Mouse (Mus musculus): ENCODE data around the gene Gstp3. TPM values are rescaled to one million over a fixed set of nuclear protein-coding genes. Genes with fewer than 3 reads are reported as not detected.
"Not testable (repeated sequence)": the region's sequence is repeated elsewhere in the genome, so short reads cannot be mapped to it uniquely, and the experiment has no call there.

The Gstp3 gene
- polyA plus RNA-seq, 1 experiment from 2014 or later, result not detected

- H3K4me2 ChIP-seq, result no peak overlapping the region
- no peak overlapping the region for H3K4me3 ChIP-seq (replicated peaks)
- no peak overlapping the region for H3K27ac ChIP-seq
- no peaks in the 10 kb centered on the region for H3K36me3 ChIP-seq (replicated peaks)
- WGBS, result 81% methylated on average over 8 of the region's 8 CpGs
- no peaks in the 10 kb centered on the region for H3K9me3 ChIP-seq
- H3K4me1 ChIP-seq, result no peaks in the 10 kb centered on the region
- ATAC-seq (ENCODE audit: low FRiP score), result no peak
- H3K27me3 ChIP-seq, result no peaks in the 10 kb centered on the region
- H3K9ac ChIP-seq, result no peak overlapping the region
Observed at GRCm38 (mm10) chr19:4070756-4071155, 11.4 kb upstream of the Gstp3 start.

GRCm38 (mm10) chr19:4070311-4070710, 10.9 kb upstream of the Gstp3 start:
- Histone ChIP-seq H3K9me3 (no peaks in the 10 kb centered on the region), H3K4me2 (no peak overlapping the region), H3K4me3 (replicated peaks) (no peak overlapping the region), H3K27ac (no peak overlapping the region), H3K27me3 (no peaks in the 10 kb centered on the region), H3K9ac (no peak overlapping the region), H3K4me1 (no peaks in the 10 kb centered on the region), H3K36me3 (replicated peaks) (no peaks in the 10 kb centered on the region)
- WGBS, result 78% methylated on average over 15 of the region's 15 CpGs
- ATAC-seq (ENCODE audit: low FRiP score), result no peak

DNA sequence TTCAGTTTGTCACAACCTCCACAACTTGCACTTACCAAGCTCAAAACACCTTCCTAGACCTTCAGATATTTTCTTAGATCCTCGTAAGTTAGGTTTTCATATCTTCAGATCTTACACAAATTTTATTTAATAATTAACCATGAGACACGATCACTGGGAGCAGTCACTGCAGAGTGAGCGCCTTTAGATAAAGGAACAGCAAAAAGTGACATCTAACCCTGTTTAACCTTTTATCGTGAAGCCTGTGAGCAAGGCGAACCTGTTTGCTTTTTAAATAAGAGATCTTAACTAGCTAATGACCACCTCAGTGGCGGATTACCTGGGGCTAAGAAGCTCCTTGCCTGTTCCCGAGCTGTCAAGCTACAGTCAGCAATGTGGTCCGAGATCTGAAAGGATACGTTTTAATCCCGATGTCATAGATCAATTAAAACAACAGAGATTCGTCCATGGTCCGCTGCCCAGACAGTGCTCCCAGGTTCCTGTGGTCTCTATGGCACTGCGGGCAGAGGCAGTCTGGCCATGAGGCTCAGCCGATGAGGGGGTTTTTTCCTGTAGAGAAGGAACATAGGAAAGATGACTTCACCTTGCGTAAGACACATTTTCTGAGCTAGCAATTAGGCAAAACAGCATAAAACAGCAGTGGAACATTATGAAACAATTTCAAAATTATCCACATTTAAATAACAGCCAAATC, 9.5 kb upstream of the Gstp3 start:
- Histone ChIP-seq H3K27ac (no peak overlapping the region), H3K9ac (no peak overlapping the region), H3K27me3 (no peaks in the 10 kb centered on the region), H3K36me3 (replicated peaks) (no peaks in the 10 kb centered on the region), H3K4me3 (replicated peaks) (no peak overlapping the region), H3K4me2 (no peak overlapping the region), H3K4me1 (no peaks in the 10 kb centered on the region), H3K9me3 (no peaks in the 10 kb centered on the region)
- 65% methylated on average over 15 of the region's 15 CpGs for WGBS
- no peak for ATAC-seq (ENCODE audit: low FRiP score)

DNA sequence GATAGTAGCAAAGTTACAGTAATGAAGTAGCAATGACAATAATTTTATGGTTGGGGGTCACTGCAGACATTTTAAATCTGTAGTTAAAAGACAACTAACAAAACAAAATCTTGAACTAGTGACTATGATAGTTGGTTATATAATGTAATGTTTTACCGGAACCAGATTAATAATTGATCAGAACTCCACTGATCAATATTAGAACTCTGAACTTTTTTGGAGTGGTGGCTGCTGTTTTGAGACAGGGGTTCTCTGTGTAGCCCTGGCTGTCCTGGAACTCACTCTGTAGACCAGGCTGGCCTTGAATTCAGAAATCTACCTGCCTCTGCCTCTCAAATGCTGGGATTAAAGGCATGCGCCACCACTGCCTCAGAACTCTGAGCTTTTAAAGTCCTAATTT, 8.9 kb upstream of the Gstp3 start:
- H3K9ac ChIP-seq; H3K36me3 ChIP-seq (replicated peaks); H3K9me3 ChIP-seq; H3K4me2 ChIP-seq; ATAC-seq (ENCODE audit: low FRiP score); H3K4me3 ChIP-seq (replicated peaks); H3K4me1 ChIP-seq; H3K27ac ChIP-seq; H3K27me3 ChIP-seq: not testable (repeated sequence)
- WGBS, result 95% methylated on average over 2 of the region's 2 CpGs

GRCm38 (mm10) chr19:4066877-4067276, 7.5 kb upstream of the Gstp3 start:
- no peak for ATAC-seq (ENCODE audit: low FRiP score)
- no peaks in the 10 kb centered on the region for H3K27me3 ChIP-seq

DNA sequence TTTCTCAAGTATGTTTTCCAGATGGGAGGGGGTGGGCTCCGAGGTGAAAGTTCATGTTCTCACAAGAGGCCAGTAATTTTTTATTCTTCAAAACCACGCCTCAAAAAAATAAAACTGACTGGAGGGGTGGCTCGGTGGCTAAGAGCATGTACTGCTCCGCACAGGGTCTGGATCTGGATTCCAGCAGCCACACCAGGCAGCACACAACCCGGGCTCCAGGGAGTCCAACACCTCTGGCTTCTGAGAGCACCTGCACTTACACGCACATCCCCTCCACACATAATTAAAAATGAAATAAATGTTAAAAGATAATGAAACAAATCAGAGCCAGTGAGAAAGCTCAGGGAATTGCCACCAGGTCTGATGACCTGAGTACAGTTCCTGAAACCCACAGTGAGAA, 6.9 kb upstream of the Gstp3 start:
- H3K4me3 ChIP-seq (replicated peaks), result no peak overlapping the region
- 84% methylated on average over 6 of the region's 6 CpGs for WGBS
- ATAC-seq (ENCODE audit: low FRiP score), result no peak

More at GRCm38 (mm10) chr19:4066877-4067276, 7.5 kb upstream of the Gstp3 start:
- Histone ChIP-seq H3K4me2 (no peak overlapping the region), H3K4me3 (replicated peaks) (no peak overlapping the region), H3K4me1 (no peaks in the 10 kb centered on the region), H3K9ac (no peak overlapping the region), H3K9me3 (no peaks in the 10 kb centered on the region), H3K27ac (no peak overlapping the region), H3K36me3 (replicated peaks) (no peaks in the 10 kb centered on the region)

DNA sequence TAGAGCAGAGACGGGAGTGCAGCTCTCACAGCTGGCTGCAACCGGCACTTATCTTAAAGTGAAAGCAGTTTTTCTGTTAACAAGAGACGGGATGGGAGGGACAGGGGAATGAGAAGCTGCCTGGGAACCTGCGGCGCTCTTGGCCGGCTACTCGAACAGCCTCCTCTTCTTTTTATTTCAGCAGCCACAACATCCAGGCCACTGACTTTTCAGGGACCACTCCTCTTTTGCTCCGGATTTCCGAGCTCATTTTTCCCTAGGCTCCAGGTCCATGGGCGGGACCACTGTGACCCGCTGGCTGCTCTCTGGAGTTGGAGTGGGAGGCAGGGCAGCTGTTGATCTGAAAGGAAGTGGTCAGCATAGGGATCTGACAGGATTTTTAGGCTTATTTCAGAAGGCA, 5.1 kb upstream of the Gstp3 start:
- not testable (repeated sequence) for H3K4me1 ChIP-seq; H3K27me3 ChIP-seq; ATAC-seq (ENCODE audit: low FRiP score); H3K9me3 ChIP-seq; H3K4me2 ChIP-seq; H3K4me3 ChIP-seq (replicated peaks); H3K9ac ChIP-seq; H3K36me3 ChIP-seq (replicated peaks); H3K27ac ChIP-seq
- 54% methylated on average over 3 of the region's 11 CpGs for WGBS

More for the DNA sequence above, 6.9 kb upstream of the Gstp3 start:
- Histone ChIP-seq H3K36me3 (replicated peaks) (no peaks in the 10 kb centered on the region), H3K4me2 (no peak overlapping the region), H3K9ac (no peak overlapping the region), H3K27ac (no peak overlapping the region), H3K4me1 (no peaks in the 10 kb centered on the region), H3K9me3 (no peaks in the 10 kb centered on the region), H3K27me3 (no peaks in the 10 kb centered on the region)

DNA sequence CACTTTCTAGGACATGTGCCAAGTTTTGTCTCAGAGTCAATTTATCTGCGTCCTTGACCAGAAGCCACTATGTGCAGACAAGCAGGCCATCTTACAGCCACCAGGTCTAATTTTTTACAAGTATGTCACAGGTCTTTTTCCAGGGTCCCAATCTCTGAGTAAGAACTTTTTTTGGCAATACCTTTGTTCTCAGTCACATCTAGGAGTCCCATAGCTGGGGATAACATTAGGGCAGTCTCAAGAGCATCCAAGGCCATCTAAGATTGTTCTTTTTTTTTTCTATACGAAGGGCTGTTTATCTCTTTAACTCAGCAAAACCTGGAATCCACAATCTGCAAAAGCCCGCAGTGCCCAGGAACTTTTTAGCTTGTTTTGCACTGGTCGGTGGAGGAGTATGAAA, 4.0 kb upstream of the Gstp3 start:
- WGBS, result 92% methylated on average over 3 of the region's 4 CpGs
- not testable (repeated sequence) for H3K9me3 ChIP-seq; H3K36me3 ChIP-seq (replicated peaks); H3K27me3 ChIP-seq; H3K9ac ChIP-seq; H3K4me2 ChIP-seq; ATAC-seq (ENCODE audit: low FRiP score); H3K4me1 ChIP-seq; H3K4me3 ChIP-seq (replicated peaks); H3K27ac ChIP-seq

- WGBS, result 83% methylated on average over 6 of the region's 6 CpGs
- no peaks in the 10 kb centered on the region for H3K4me1 ChIP-seq
- H3K9me3 ChIP-seq, result no peaks in the 10 kb centered on the region
- H3K4me2 ChIP-seq, result no peak overlapping the region
- no peak overlapping the region for H3K9ac ChIP-seq
- no peak overlapping the region for H3K4me3 ChIP-seq (replicated peaks)
- H3K27me3 ChIP-seq, result no peaks in the 10 kb centered on the region
- no peak overlapping the region for H3K27ac ChIP-seq
- no peaks in the 10 kb centered on the region for H3K36me3 ChIP-seq (replicated peaks)
- no peak for ATAC-seq (ENCODE audit: low FRiP score)
Observed at GRCm38 (mm10) chr19:4060899-4061465, 1.6 kb upstream of the Gstp3 start.

DNA sequence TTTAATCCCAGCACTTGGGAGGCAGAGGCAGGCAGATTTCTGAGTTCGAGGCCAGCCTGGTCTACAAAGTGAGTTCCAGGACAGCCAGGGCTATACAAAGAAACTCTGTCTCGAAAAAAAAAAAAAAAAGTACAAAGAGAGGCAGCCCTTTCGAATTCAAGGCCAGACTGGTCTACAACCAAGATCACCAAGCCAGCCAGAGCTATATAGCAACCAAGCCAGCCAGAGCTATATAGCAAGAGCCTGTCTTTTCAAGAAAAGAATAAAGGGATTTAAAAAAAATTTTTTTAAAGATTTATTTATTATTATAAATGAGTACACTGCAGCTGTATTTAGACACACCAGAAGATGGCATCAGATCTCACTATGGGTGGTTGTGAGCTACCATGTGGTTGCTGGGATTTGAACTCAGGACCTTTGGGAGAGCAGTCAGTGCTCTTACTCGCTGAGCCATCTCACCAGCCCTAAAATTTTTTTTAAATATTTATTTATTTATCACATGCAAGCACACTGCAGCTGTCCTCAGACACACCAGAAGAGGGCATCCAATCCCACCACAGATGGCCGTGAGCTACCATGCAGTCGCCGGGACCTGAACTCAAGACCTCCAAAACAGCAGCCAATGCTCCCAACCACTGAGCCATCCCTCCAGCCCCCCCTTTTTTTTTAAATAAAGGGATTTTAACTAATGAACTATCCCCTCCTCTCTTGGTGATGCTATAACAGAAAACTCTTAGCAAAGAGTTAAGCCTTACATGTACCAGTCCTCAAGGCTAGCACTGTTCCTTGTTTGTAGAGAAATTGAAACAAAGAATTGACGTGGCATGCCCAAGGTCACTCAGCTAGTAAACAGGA, 902 bp upstream of the Gstp3 start:
- not testable (repeated sequence) for H3K9me3 ChIP-seq; ATAC-seq (ENCODE audit: low FRiP score); H3K27me3 ChIP-seq; H3K4me2 ChIP-seq; H3K4me1 ChIP-seq; H3K4me3 ChIP-seq (replicated peaks); H3K27ac ChIP-seq; H3K36me3 ChIP-seq (replicated peaks); H3K9ac ChIP-seq
- WGBS, result 90% methylated on average over 8 of the region's 8 CpGs

DNA sequence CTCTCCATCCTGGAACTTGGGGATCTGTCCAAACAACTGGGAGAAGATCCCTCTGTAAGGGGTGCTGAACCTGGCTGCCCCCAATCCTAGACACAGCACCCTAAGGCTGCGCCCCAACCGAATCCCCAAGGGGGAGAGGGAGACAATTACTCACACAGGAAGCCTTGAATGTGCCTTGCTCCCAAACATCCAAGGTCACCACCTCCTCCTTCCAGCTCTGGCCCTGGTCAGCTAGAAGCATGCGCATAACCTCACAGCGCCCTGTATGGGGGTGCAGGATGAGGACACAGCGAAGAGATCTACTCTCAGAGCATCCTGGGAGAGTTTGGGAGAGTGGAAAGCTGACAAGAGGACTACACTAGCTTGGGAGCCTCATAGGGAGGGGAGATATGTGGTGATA, 788 bp downstream of the Gstp3 start:
- no peak for ATAC-seq (ENCODE audit: low FRiP score)
- Histone ChIP-seq H3K36me3 (replicated peaks) (no peaks in the 10 kb centered on the region), H3K27me3 (no peaks in the 10 kb centered on the region), H3K4me3 (replicated peaks) (no peak overlapping the region), H3K4me1 (no peaks in the 10 kb centered on the region), H3K9ac (no peak overlapping the region), H3K9me3 (no peaks in the 10 kb centered on the region), H3K27ac (no peak overlapping the region), H3K4me2 (no peak overlapping the region)
- WGBS, result 93% methylated on average over 5 of the region's 5 CpGs

- H3K9me3 ChIP-seq, result no peaks in the 10 kb centered on the region
- no peak for ATAC-seq (ENCODE audit: low FRiP score)
- H3K4me2 ChIP-seq, result no peak overlapping the region
- H3K27me3 ChIP-seq, result no peaks in the 10 kb centered on the region
- no peaks in the 10 kb centered on the region for H3K36me3 ChIP-seq (replicated peaks)
- H3K4me3 ChIP-seq (replicated peaks), result no peak overlapping the region
- no peaks in the 10 kb centered on the region for H3K4me1 ChIP-seq
- no peak overlapping the region for H3K9ac ChIP-seq
- whole genome bisulfite sequencing, result 93% methylated on average over 7 of the region's 7 CpGs
- no peak overlapping the region for H3K27ac ChIP-seq
Observed at GRCm38 (mm10) chr19:4057962-4058361, 1.4 kb downstream of the Gstp3 start.

DNA sequence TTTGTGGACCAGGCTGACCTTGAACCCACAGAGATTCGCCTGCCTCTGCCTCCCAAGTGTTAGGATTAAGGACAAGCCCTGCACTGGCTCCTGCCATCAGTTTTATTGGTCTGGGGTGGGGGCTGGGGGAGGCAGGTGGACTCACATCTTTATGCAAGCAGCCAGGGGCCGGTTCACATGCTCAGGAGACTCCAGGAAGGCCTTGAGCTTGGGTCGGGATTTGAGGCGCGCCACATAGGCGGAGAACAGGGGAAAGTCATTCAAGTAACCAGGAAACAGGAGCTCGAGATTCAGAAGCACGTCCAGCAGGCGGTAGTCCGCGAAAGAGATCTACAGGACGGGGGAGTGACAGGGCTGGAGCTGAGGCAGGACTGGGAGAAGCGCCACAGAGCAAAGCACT, 2.0 kb downstream of the Gstp3 start:
- no peak overlapping the region for H3K4me3 ChIP-seq (replicated peaks)
- H3K4me1 ChIP-seq, result no peaks in the 10 kb centered on the region
- no peak overlapping the region for H3K27ac ChIP-seq
- no peak for ATAC-seq (ENCODE audit: low FRiP score)
- H3K36me3 ChIP-seq (replicated peaks), result no peaks in the 10 kb centered on the region
- H3K9me3 ChIP-seq, result no peaks in the 10 kb centered on the region
- 83% methylated on average over 13 of the region's 13 CpGs for WGBS
- H3K4me2 ChIP-seq, result no peak overlapping the region
- H3K27me3 ChIP-seq, result no peaks in the 10 kb centered on the region
- no peak overlapping the region for H3K9ac ChIP-seq

All from forebrain, embryonic 12.5 days (tissue).